Mouse (Mus musculus): Measurements from ENCODE around the gene Wdr54. TPM values are rescaled to one million over a fixed set of nuclear protein-coding genes. Genes with fewer than 3 reads are reported as not detected.
A peak's percentile ranks its signal among the peaks of the same experiment; 100 is the strongest.

Wdr54 gene
- total and polyA plus RNA-seq, 2 experiments from 2014 or later, result 13.4 to 24.1 TPM

DNA sequence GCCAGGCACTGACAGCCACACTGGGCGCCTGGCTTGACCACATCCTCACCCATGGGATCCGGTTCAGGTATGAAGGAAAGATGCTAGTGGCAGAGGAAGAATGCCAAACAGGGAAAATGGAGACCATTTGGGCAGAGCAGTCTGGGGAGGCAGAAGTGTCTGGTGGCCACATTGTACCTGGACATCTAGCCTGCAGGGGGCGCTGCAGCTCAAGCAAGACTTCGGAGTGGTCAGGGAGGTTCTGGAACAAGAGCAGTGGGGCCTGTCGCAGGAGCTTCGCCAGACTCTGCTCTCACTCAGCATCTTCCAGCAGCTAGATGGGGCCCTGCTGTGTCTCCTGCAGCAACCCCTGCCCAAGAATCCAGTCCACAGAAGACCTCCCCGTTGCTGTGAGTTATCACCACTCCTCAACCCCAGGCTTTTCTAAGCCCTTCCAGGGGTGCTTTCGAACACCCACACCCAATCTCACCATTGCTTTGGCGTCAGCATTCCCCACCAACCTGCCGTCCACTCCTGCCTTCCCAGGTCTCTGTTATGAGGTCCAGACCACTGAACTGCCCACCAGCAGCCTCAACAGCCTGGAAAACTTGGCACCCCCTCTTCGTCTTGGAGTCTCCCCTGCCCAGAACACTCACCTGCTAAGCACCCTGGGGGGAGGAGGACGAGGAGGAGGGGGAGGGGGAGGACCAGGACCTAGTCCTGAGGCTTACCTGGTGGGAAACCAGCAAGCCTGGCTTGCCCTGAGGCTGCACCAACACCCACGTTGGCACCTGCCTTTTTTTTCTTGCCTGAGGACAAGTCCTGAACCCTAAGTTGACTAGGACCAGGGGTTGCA is 48.4 kb downstream of the Wdr54 start:
- Histone ChIP-seq H3K9ac (peak overlapping the region; percentile 89; the same call in 1 of the 2 replicates), H3K4me2 (ENCODE audit: low read depth) (peak overlapping the region; percentile 90), H3K9me3 (ENCODE audit: low read length) (no peaks in the 10 kb centered on the region), H3K36me3 (ENCODE audit: insufficient read depth) (no peaks in the 10 kb centered on the region; the same call in 1 of the 2 replicates), H3K4me3 (ENCODE audit: low read depth, low read length) (peak overlapping the region; percentile 80; the same call in 1 of the 2 replicates), H3K27me3 (ENCODE audit: insufficient read depth, low read length) (no peaks in the 10 kb centered on the region), H3K4me1 (ENCODE audit: insufficient read depth) (peaks cover 12% of the 10 kb centered on the region; the same call in 1 of the 2 replicates), H3K27ac (ENCODE audit: low read depth, low read length) (peak overlapping the region; percentile 88; the same call in 1 of the 2 replicates)
- peak; percentile 54 for DNase-seq
- no peak for ATAC-seq
- WGBS, result 36% methylated on average over 13 of the region's 13 CpGs
- peak; percentile 75 for TF ChIP-seq CTCF (IDR thresholded peaks at IDR 0.05; ENCODE audit: low read depth)

DNA sequence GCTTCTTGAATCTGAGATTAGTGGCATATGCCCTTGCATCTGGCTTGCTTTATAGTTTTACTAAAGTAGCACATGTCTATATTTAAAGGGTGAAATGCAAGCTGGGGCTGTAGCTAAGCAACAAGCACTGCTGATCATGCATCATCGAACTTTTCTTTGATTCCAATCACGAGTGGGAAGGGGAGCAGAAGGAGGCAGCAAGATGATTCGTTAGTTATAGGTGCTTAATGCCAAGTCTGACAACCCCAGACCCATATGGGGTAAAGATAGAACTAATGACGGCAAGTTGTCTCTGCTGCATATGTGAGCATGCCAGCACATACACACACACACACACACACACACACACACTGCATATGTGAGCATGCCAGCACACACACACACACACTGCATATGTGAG is 52.0 kb downstream of the Wdr54 start:
- DNase-seq, result peak; percentile 73
- Histone ChIP-seq H3K27ac (ENCODE audit: low read depth, low read length) (no peak overlapping the region), H3K27me3 (ENCODE audit: insufficient read depth, low read length) (no peaks in the 10 kb centered on the region), H3K4me2 (ENCODE audit: low read depth) (no peak overlapping the region), H3K4me1 (ENCODE audit: insufficient read depth) (peaks cover 17% of the 10 kb centered on the region; the same call in 1 of the 2 replicates), H3K4me3 (ENCODE audit: low read depth, low read length) (no peak overlapping the region), H3K9me3 (ENCODE audit: low read length) (no peaks in the 10 kb centered on the region), H3K9ac (no peak overlapping the region), H3K36me3 (ENCODE audit: insufficient read depth) (no peaks in the 10 kb centered on the region; the same call in 1 of the 2 replicates)
- WGBS, result 36% methylated on average over 4 of the region's 4 CpGs
- peak; percentile 65 for ATAC-seq
- TF ChIP-seq CTCF (IDR thresholded peaks at IDR 0.05; ENCODE audit: low read depth), result no peak

DNA sequence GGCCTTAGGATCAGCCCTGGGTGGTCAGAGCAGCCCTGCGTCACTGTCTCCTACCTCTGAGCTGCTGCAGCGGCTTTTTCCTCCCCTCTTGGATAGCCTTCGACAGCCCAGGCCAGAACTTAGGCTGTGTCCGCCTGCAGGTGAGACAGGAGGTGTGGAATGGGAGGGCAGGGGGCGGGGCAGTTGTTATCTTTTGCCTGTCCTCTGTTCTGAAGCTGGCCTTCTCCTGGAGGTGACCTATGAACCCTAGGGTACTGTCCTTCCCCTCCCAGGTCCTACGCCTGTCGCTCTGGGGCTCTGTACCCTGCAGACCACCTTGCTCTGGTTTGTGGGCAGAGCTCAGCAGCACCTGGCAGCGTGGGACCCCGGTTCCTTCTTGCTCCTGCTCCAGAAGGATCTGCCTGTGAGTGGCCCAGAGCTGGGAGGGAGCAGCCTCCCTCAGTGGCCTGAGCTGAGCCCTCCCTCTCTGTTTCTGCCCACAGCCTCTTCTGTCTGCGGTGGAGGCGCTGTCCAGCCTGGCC is 53.0 kb downstream of the Wdr54 start:
- WGBS, result 50% methylated on average over 11 of the region's 11 CpGs

DNA sequence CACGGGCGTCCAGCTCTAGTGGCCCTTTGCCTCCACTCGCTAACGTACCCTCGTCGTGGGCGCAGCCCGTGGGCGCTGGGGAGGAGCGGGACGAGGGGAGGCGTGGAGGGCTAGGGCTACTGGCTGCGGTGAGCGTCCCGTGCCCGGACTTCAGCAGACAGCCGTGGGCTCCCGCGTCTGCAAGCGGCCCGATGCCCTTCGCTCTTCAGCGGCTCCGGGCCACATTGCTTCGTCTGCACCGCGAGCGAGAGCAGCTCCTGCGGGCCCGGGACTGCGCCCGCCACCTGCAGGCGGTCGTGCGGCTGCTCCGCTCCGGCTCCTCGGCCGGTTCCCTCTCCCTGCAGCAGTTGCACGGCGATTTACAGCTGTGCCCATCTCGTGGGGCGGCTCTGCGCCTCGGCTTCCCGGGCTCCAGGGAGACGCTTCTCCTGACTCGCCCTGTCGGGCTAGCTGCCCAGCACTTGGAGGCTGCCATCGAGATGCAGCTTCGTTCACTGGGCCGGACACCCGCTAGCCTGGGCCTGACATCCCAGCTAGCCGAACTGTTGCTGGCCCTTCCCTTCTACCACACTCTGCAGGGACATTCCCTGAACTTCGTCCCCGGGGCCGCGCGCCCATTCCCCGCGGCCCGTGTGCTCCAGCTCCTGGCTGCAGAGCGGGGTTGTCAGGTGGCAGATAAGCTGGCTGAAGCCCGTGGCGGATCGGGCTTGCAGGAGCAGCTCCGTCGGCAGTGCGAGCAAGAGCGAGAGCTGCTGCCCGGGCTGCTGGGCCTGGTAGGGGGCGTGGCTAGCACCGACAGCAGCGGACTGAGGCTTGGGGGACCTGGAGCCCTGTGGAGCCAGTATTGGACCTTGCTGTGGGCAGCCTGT is 54.3 kb downstream of the Wdr54 start:
- Histone ChIP-seq H3K27ac (ENCODE audit: low read depth, low read length) (peak overlapping the region; percentile 82), H3K36me3 (ENCODE audit: insufficient read depth) (no peaks in the 10 kb centered on the region; the same call in 1 of the 2 replicates), H3K4me1 (ENCODE audit: insufficient read depth) (peaks cover 8% of the 10 kb centered on the region; the same call in 1 of the 2 replicates), H3K27me3 (ENCODE audit: insufficient read depth, low read length) (no peaks in the 10 kb centered on the region), H3K4me2 (ENCODE audit: low read depth) (peak overlapping the region; percentile 99), H3K4me3 (ENCODE audit: low read depth, low read length) (peak overlapping the region; percentile 66), H3K9me3 (ENCODE audit: low read length) (no peaks in the 10 kb centered on the region), H3K9ac (peak overlapping the region; percentile 76)
- ATAC-seq, result peak; percentile 70
- DNase-seq, result peak; percentile 74
- peak; percentile 70 for TF ChIP-seq CTCF (IDR thresholded peaks at IDR 0.05; ENCODE audit: low read depth)
- WGBS, result 7% methylated on average over 74 of the region's 74 CpGs

More for the DNA sequence above, 53.0 kb downstream of the Wdr54 start:
- Histone ChIP-seq H3K9ac (peak overlapping the region; percentile 76), H3K27ac (ENCODE audit: low read depth, low read length) (peak overlapping the region; percentile 35; the same call in 1 of the 2 replicates), H3K4me2 (ENCODE audit: low read depth) (peak overlapping the region; percentile 99), H3K4me3 (ENCODE audit: low read depth, low read length) (peak overlapping the region; percentile 66), H3K36me3 (ENCODE audit: insufficient read depth) (no peaks in the 10 kb centered on the region; the same call in 1 of the 2 replicates), H3K27me3 (ENCODE audit: insufficient read depth, low read length) (no peaks in the 10 kb centered on the region), H3K9me3 (ENCODE audit: low read length) (no peaks in the 10 kb centered on the region), H3K4me1 (ENCODE audit: insufficient read depth) (peaks cover 12% of the 10 kb centered on the region; the same call in 1 of the 2 replicates)
- TF ChIP-seq CTCF (IDR thresholded peaks at IDR 0.05; ENCODE audit: low read depth), result no peak
- ATAC-seq, result no peak
- no peak for DNase-seq

DNA sequence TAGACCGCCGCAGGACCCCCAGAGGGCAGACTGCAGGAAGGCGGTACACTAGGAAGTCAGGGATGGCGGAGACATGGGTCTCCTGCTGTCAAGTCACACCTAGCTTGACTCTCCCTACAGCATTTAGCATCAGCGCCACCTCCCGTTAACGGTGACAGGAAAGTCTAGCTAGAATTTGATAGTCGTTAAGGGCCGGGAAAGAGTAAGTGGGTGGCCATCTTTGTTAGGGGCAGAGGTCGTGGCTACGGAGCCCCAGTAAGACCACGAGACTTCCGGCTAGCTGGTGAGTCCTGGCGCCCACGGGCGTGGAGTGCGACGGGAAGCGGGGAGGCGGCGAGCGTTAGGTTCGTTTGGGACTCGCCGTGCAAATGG is 54.9 kb downstream of the Wdr54 start, which contains the start of the genes Ccdc142 and Gm42688:
Gene Ccdc142, plus strand, starts transcription at position 286 of the 372 bp plus-strand sequence.
Gene Gm42688, plus strand, starts transcription at position 302 of the 372 bp plus-strand sequence.
- under 1% methylated on average over 25 of the region's 25 CpGs for WGBS
- Histone ChIP-seq H3K27me3 (ENCODE audit: insufficient read depth, low read length) (no peaks in the 10 kb centered on the region), H3K9me3 (ENCODE audit: low read length) (no peaks in the 10 kb centered on the region), H3K4me2 (ENCODE audit: low read depth) (peak within 1 kb of the TSS; percentile 99), H3K4me1 (ENCODE audit: insufficient read depth) (peaks cover 8% of the 10 kb centered on the region; the same call in 1 of the 2 replicates), H3K4me3 (ENCODE audit: low read depth, low read length) (peak within 1 kb of the TSS; percentile 66), H3K27ac (ENCODE audit: low read depth, low read length) (peak within 1 kb of the TSS; percentile 82), H3K36me3 (ENCODE audit: insufficient read depth) (no peaks in the 10 kb centered on the region; the same call in 1 of the 2 replicates), H3K9ac (peak within 1 kb of the TSS; percentile 76)
- DNase-seq (peak; percentile 90), ATAC-seq (peak; percentile 85)
- peak; percentile 81 for TF ChIP-seq CTCF (IDR thresholded peaks at IDR 0.05; ENCODE audit: low read depth)

Other genes with a start within 250 kb of the Wdr54 start
- gene Sema4f, start 216.6 kb downstream of the Wdr54 start, total RNA-seq (2014; rRNA removed), result 13.6 and 17.4 TPM in 2 replicates
- 11.5 and 20.6 TPM in 2 replicates for gene Sema4f, start 216.6 kb downstream of the Wdr54 start, polyA plus RNA-seq (2015; fragmentation: Nextera tagmentation; extraction: Ambion mirVana)
- gene M1ap, start 209.5 kb downstream of the Wdr54 start, total RNA-seq (2014; rRNA removed), result 0.10 TPM in 1 of 2 replicates, not detected in the other
- gene M1ap, start 209.5 kb downstream of the Wdr54 start, polyA plus RNA-seq (2015; fragmentation: Nextera tagmentation; extraction: Ambion mirVana), result 0.10 TPM in 1 of 2 replicates, not detected in the other
- gene Dok1, start 122.9 kb downstream of the Wdr54 start, total RNA-seq (2014; rRNA removed), result 3.3 and 3.6 TPM in 2 replicates
- gene Dok1, start 122.9 kb downstream of the Wdr54 start, polyA plus RNA-seq (2015; fragmentation: Nextera tagmentation; extraction: Ambion mirVana), result 1.4 and 1.5 TPM in 2 replicates
- 3.5 and 4.7 TPM in 2 replicates for gene Loxl3, start 122.2 kb downstream of the Wdr54 start, total RNA-seq (2014; rRNA removed)
- 4.3 and 4.5 TPM in 2 replicates for gene Loxl3, start 122.2 kb downstream of the Wdr54 start, polyA plus RNA-seq (2015; fragmentation: Nextera tagmentation; extraction: Ambion mirVana)
- gene Aup1, start 101.9 kb downstream of the Wdr54 start, total RNA-seq (2014; rRNA removed), result 85.9 and 146 TPM in 2 replicates
- 126 and 129 TPM in 2 replicates for gene Aup1, start 101.9 kb downstream of the Wdr54 start, polyA plus RNA-seq (2015; fragmentation: Nextera tagmentation; extraction: Ambion mirVana)
- 46.1 and 47.0 TPM in 2 replicates for gene Htra2, start 101.1 kb downstream of the Wdr54 start, total RNA-seq (2014; rRNA removed)
- gene Htra2, start 101.1 kb downstream of the Wdr54 start, polyA plus RNA-seq (2015; fragmentation: Nextera tagmentation; extraction: Ambion mirVana), result 75.1 and 81.0 TPM in 2 replicates
- 0.05 TPM in 1 of 2 replicates, not detected in the other for gene Dqx1, start 98.6 kb downstream of the Wdr54 start, total RNA-seq (2014; rRNA removed)
- 0.11 and 0.13 TPM in 2 replicates for gene Dqx1, start 98.6 kb downstream of the Wdr54 start, polyA plus RNA-seq (2015; fragmentation: Nextera tagmentation; extraction: Ambion mirVana)
- not detected in 2 replicates for gene Tlx2, start 86.1 kb downstream of the Wdr54 start, total RNA-seq (2014; rRNA removed)
- gene Tlx2, start 86.1 kb downstream of the Wdr54 start, polyA plus RNA-seq (2015; fragmentation: Nextera tagmentation; extraction: Ambion mirVana), result not detected in 2 replicates
- gene Pcgf1, start 78.5 kb downstream of the Wdr54 start, total RNA-seq (2014; rRNA removed), result 16.1 and 18.8 TPM in 2 replicates
- 30.7 and 30.8 TPM in 2 replicates for gene Pcgf1, start 78.5 kb downstream of the Wdr54 start, polyA plus RNA-seq (2015; fragmentation: Nextera tagmentation; extraction: Ambion mirVana)
- 0.46 TPM in 1 of 2 replicates, not detected in the other for gene Lbx2, start 70.0 kb downstream of the Wdr54 start, total RNA-seq (2014; rRNA removed)
- gene Lbx2, start 70.0 kb downstream of the Wdr54 start, polyA plus RNA-seq (2015; fragmentation: Nextera tagmentation; extraction: Ambion mirVana), result 0.33 TPM in 1 of 2 replicates, not detected in the other
- 15.3 and 16.6 TPM in 2 replicates for gene Ccdc142, start 54.8 kb downstream of the Wdr54 start, total RNA-seq (2014; rRNA removed)
- gene Ccdc142, start 54.8 kb downstream of the Wdr54 start, polyA plus RNA-seq (2015; fragmentation: Nextera tagmentation; extraction: Ambion mirVana), result 2.1 and 5.6 TPM in 2 replicates
- 7.0 and 9.5 TPM in 2 replicates for gene Gm42688, start 54.8 kb downstream of the Wdr54 start, total RNA-seq (2014; rRNA removed)
- 2.4 and 2.9 TPM in 2 replicates for gene Gm42688, start 54.8 kb downstream of the Wdr54 start, polyA plus RNA-seq (2015; fragmentation: Nextera tagmentation; extraction: Ambion mirVana)
- gene Mrpl53, start 47.4 kb downstream of the Wdr54 start, total RNA-seq (2014; rRNA removed), result 64.6 and 102 TPM in 2 replicates
- gene Mrpl53, start 47.4 kb downstream of the Wdr54 start, polyA plus RNA-seq (2015; fragmentation: Nextera tagmentation; extraction: Ambion mirVana), result 126 and 141 TPM in 2 replicates
- gene Mogs, start 40.9 kb downstream of the Wdr54 start, total RNA-seq (2014; rRNA removed), result 39.7 and 43.5 TPM in 2 replicates
- 15.7 and 17.4 TPM in 2 replicates for gene Mogs, start 40.9 kb downstream of the Wdr54 start, polyA plus RNA-seq (2015; fragmentation: Nextera tagmentation; extraction: Ambion mirVana)
- gene Wbp1, start 34.8 kb downstream of the Wdr54 start, total RNA-seq (2014; rRNA removed), result 129 and 151 TPM in 2 replicates
- gene Wbp1, start 34.8 kb downstream of the Wdr54 start, polyA plus RNA-seq (2015; fragmentation: Nextera tagmentation; extraction: Ambion mirVana), result 104 and 109 TPM in 2 replicates
- 40.1 and 44.5 TPM in 2 replicates for gene Ino80b, start 31.0 kb downstream of the Wdr54 start, total RNA-seq (2014; rRNA removed)
- 14.9 and 15.3 TPM in 2 replicates for gene Ino80b, start 31.0 kb downstream of the Wdr54 start, polyA plus RNA-seq (2015; fragmentation: Nextera tagmentation; extraction: Ambion mirVana)
- 17.1 and 19.4 TPM in 2 replicates for gene Rtkn, start 20.9 kb downstream of the Wdr54 start, total RNA-seq (2014; rRNA removed)
- 7.9 and 8.1 TPM in 2 replicates for gene Rtkn, start 20.9 kb downstream of the Wdr54 start, polyA plus RNA-seq (2015; fragmentation: Nextera tagmentation; extraction: Ambion mirVana)
- 17.0 and 17.5 TPM in 2 replicates for gene 1700003E16Rik, start within 50 bp of the Wdr54 start, total RNA-seq (2014; rRNA removed)
- gene 1700003E16Rik, start within 50 bp of the Wdr54 start, polyA plus RNA-seq (2015; fragmentation: Nextera tagmentation; extraction: Ambion mirVana), result 13.9 and 18.3 TPM in 2 replicates
- gene Dctn1, start 9.5 kb upstream of the Wdr54 start, total RNA-seq (2014; rRNA removed), result 97.3 and 126 TPM in 2 replicates
- gene Dctn1, start 9.5 kb upstream of the Wdr54 start, polyA plus RNA-seq (2015; fragmentation: Nextera tagmentation; extraction: Ambion mirVana), result 132 and 152 TPM in 2 replicates
- gene Slc4a5, start 63.4 kb upstream of the Wdr54 start, total RNA-seq (2014; rRNA removed), result 1.3 and 1.7 TPM in 2 replicates
- 0.45 and 1.3 TPM in 2 replicates for gene Slc4a5, start 63.4 kb upstream of the Wdr54 start, polyA plus RNA-seq (2015; fragmentation: Nextera tagmentation; extraction: Ambion mirVana)
- gene Mthfd2, start 169.5 kb upstream of the Wdr54 start, total RNA-seq (2014; rRNA removed), result 18.6 and 31.9 TPM in 2 replicates
- gene Mthfd2, start 169.5 kb upstream of the Wdr54 start, polyA plus RNA-seq (2015; fragmentation: Nextera tagmentation; extraction: Ambion mirVana), result 19.0 and 21.5 TPM in 2 replicates
- gene Mob1a, start 169.6 kb upstream of the Wdr54 start, total RNA-seq (2014; rRNA removed), result 31.0 and 32.4 TPM in 2 replicates
- gene Mob1a, start 169.6 kb upstream of the Wdr54 start, polyA plus RNA-seq (2015; fragmentation: Nextera tagmentation; extraction: Ambion mirVana), result 9.3 and 9.5 TPM in 2 replicates
- gene Bola3, start 192.8 kb upstream of the Wdr54 start, total RNA-seq (2014; rRNA removed), result 6.6 and 7.7 TPM in 2 replicates
- gene Bola3, start 192.8 kb upstream of the Wdr54 start, polyA plus RNA-seq (2015; fragmentation: Nextera tagmentation; extraction: Ambion mirVana), result 50.2 and 55.7 TPM in 2 replicates

Data from forebrain, postnatal 0 days (tissue).